Comparison of ENCODE assay signal across 12 mouse cellular contexts in the genomic region with DNA sequence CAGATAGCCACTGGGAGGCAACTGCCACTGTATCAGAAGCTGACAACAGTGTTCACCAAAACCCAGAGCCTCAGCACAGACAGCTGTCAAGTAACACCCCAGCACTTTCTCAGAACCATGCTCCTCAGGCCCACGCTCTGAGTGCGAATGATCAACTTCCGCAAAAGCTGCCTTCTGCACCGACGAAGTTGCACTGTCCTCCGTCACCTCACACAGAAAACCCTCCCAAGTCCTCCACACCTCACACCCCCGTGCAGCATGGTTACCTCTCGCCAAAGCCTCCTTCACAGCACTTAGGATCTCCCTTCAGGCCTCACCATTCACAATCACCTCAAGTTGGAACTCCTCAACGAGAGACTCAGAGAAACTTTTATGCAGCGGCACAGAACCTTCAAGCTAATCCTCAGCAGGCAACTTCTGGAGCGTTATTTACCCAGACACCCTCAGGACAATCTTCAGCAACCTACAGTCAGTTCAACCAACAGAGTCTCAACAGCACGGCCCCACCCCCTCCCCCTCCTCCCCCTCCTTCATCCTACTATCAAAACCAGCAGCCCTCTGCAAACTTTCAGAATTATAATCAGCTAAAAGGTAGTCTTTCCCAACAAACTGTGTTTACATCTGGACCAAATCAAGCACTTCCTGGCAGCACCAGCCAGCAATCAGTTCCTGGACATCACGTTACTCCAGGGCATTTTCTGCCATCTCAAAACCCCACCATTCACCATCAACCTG.
DNase-seq lines count a peak whose midpoint lies in the region; ATAC-seq lines count a peak whose summit lies in the region.
"Had no signal": no experiment of that assay in that cellular context is flagged by ENCODE, and none has a peak within 500 bp of the region (broad histone marks: within the 10 kb centered on the region; RNA-seq: fewer than 3 reads in every experiment).

No protein-coding gene starts in this region.

- no peaks in the 10 kb centered on the region for H3K27me3 ChIP-seq in heart, embryonic 12.5 days (replicated peaks)
- no peaks in the 10 kb centered on the region for H3K27me3 ChIP-seq in heart, embryonic 11.5 days (ENCODE audit: control insufficient read depth, insufficient read depth, low read length)
- no peaks in the 10 kb centered on the region for H3K27me3 ChIP-seq in liver, embryonic 11.5 days (replicated peaks; ENCODE audit: control insufficient read depth, insufficient read depth, low read length)
- no peaks in the 10 kb centered on the region for H3K27me3 ChIP-seq in hindbrain, embryonic 12.5 days

- H3K4me3 ChIP-seq in heart, embryonic 12.5 days = no peak overlapping the region
- no peak overlapping the region for H3K4me3 ChIP-seq in heart, embryonic 11.5 days (ENCODE audit: low read depth, low read length)
- H3K4me3 ChIP-seq in liver, embryonic 11.5 days (ENCODE audit: low read depth, low read length) = no peak overlapping the region
- no peak overlapping the region for H3K4me3 ChIP-seq in hindbrain, embryonic 12.5 days

- peaks cover 68% of the 10 kb centered on the region for H3K36me3 ChIP-seq in heart, embryonic 12.5 days
- peaks cover 38% of the 10 kb centered on the region for H3K36me3 ChIP-seq in heart, embryonic 11.5 days (ENCODE audit: control insufficient read depth, insufficient read depth, low read length)
- peaks cover 46% of the 10 kb centered on the region for H3K36me3 ChIP-seq in liver, embryonic 11.5 days (ENCODE audit: control insufficient read depth, insufficient read depth, low read length)
- H3K36me3 ChIP-seq in hindbrain, embryonic 12.5 days = peaks cover 65% of the 10 kb centered on the region

- H3K4me1 ChIP-seq in heart, embryonic 12.5 days (replicated peaks) = peaks cover 9% of the 10 kb centered on the region; the same call in 1 of the 2 replicates
- no peaks in the 10 kb centered on the region for H3K4me1 ChIP-seq in heart, embryonic 11.5 days (ENCODE audit: control insufficient read depth, insufficient read depth, low read length)
- no peaks in the 10 kb centered on the region for H3K4me1 ChIP-seq in liver, embryonic 11.5 days (replicated peaks; ENCODE audit: control insufficient read depth, insufficient read depth, low read length)
- H3K4me1 ChIP-seq in hindbrain, embryonic 12.5 days = no peaks in the 10 kb centered on the region

- H3K9ac ChIP-seq in heart, embryonic 12.5 days = no peak overlapping the region
- no peak overlapping the region for H3K9ac ChIP-seq in heart, embryonic 11.5 days (ENCODE audit: low read depth, low read length)
- H3K9ac ChIP-seq in liver, embryonic 11.5 days (ENCODE audit: low read depth, low read length) = no peak overlapping the region
- H3K9ac ChIP-seq in hindbrain, embryonic 12.5 days = no peak overlapping the region

- H3K27ac ChIP-seq in heart, embryonic 12.5 days (ENCODE audit: poor library complexity, severe bottlenecking) = 0 out of 2 replicates have a peak overlapping the region, but pooled peaks have one; percentile 23
- no peak overlapping the region for H3K27ac ChIP-seq in heart, embryonic 11.5 days (ENCODE audit: low read depth, low read length)
- no peak overlapping the region for H3K27ac ChIP-seq in liver, embryonic 11.5 days (ENCODE audit: low read depth, low read length)
- H3K27ac ChIP-seq in hindbrain, embryonic 12.5 days = no peak overlapping the region
- H3K27ac ChIP-seq: hindbrain, postnatal 0 days had no signal

- no peaks in the 10 kb centered on the region for H3K9me3 ChIP-seq in heart, embryonic 12.5 days (replicated peaks)
- H3K9me3 ChIP-seq in heart, embryonic 11.5 days (replicated peaks; ENCODE audit: control insufficient read depth, low read length) = no peaks in the 10 kb centered on the region
- no peaks in the 10 kb centered on the region for H3K9me3 ChIP-seq in liver, embryonic 11.5 days (ENCODE audit: control insufficient read depth, low read length)
- no peaks in the 10 kb centered on the region for H3K9me3 ChIP-seq in hindbrain, embryonic 12.5 days (replicated peaks)

- WGBS in heart, embryonic 12.5 days = 76% methylated on average over 13 of the region's 13 CpGs
- 82% methylated on average over 13 of the region's 13 CpGs for WGBS in heart, embryonic 11.5 days (ENCODE audit: insufficient replicate concordance)
- WGBS in liver, embryonic 11.5 days = 85% methylated on average over 13 of the region's 13 CpGs
- WGBS in hindbrain, embryonic 12.5 days = 82% methylated on average over 13 of the region's 13 CpGs

- ATAC-seq in heart, embryonic 12.5 days (ENCODE audit: insufficient number of reproducible peaks, low FRiP score) = no peak
- ATAC-seq in heart, embryonic 11.5 days (replicated peaks; ENCODE audit: insufficient number of reproducible peaks, low FRiP score, low TSS enrichment) = no peak
- 0 out of 2 replicates have a peak, but pooled peaks have one; percentile 22 for ATAC-seq in liver, embryonic 11.5 days (replicated peaks; ENCODE audit: low FRiP score)
- no peak for ATAC-seq in hindbrain, embryonic 12.5 days (ENCODE audit: low FRiP score)
- ATAC-seq: CD4-positive, CD25-positive, alpha-beta regulatory T cell, adult 4 months had no signal

- DNase-seq in liver, embryonic 11.5 days (ENCODE audit: low spot score) = no peak
- DNase-seq in liver = no peak
- DNase-seq in brain, adult 2 months (ENCODE audit: low read depth, low spot score) = peak; percentile 79
- peak; percentile 6 for DNase-seq in hindlimb bud, embryonic 11.5 days (ENCODE audit: extremely low spot score, low read depth, low spot score)
- no peak for DNase-seq in adrenal gland, adult 18-20 months (ENCODE audit: low spot score in 2 of 2)
- DNase-seq: lung, postnatal 36 days; thymus, adult 18-20 months had no signal

- H3K4me2 ChIP-seq in heart, embryonic 12.5 days = no peak overlapping the region
- H3K4me2 ChIP-seq in heart, embryonic 11.5 days = no peak overlapping the region
- no peak overlapping the region for H3K4me2 ChIP-seq in liver, embryonic 11.5 days
- H3K4me2 ChIP-seq in hindbrain, embryonic 12.5 days (replicated peaks) = no peak overlapping the region

Comparison
In these comparisons a context has a peak if more than half of its experiments do, and no peak if none do; other contexts are left out.
1. DNase-seq: peak in brain, adult 2 months (single experiment) and hindlimb bud, embryonic 11.5 days (single experiment); none in liver, embryonic 11.5 days (single experiment), liver (single experiment) and adrenal gland, adult 18-20 months (0 of 2).